Mouse (Mus musculus) midbrain, embryonic 14.5 days (tissue): ENCODE results near the gene Ankle1. TPM values are rescaled to one million over a fixed set of nuclear protein-coding genes. Genes with fewer than 3 reads are reported as not detected.

Experiments
- ATAC-seq: fragments of 200-750 bp; cut with Nextera tagmentation; 2 replicates; pipeline ENCODE4 v1.8.0; 2017; ENCODE audit warnings: moderate number of reproducible peaks, moderate library complexity; ENCODE audit not compliant: low FRiP score, low TSS enrichment
- DNase-seq: peaks from one replicate; pipeline ENCODE4 v3.0.0-alpha.2; 2015
- H3K27ac ChIP-seq: fragments of 300-500 bp; sonication (generic); replicated peaks from 2 replicates; pipeline ENCODE4 v1.5.1; 2014; ENCODE audit warnings: mild to moderate bottlenecking, low read depth, low read length, moderate library complexity
- H3K27me3 ChIP-seq: fragments of 300-500 bp; sonication (generic); 2 replicates; pipeline ENCODE4 v1.6.1; 2014; ENCODE audit warnings: low read length, control low read depth, mixed read lengths; ENCODE audit not compliant: control insufficient read depth, insufficient read depth
- H3K36me3 ChIP-seq: fragments of 300-500 bp; sonication (generic); 2 replicates; pipeline ENCODE4 v1.6.1; 2014; ENCODE audit warnings: low read length, control low read depth; ENCODE audit not compliant: control insufficient read depth, insufficient read depth
- H3K4me1 ChIP-seq: fragments of 300-500 bp; sonication (generic); 2 replicates; pipeline ENCODE4 v1.6.1; 2014; ENCODE audit warnings: mild to moderate bottlenecking, antibody characterized with exemption, low read length, control low read depth; ENCODE audit not compliant: control insufficient read depth, insufficient read depth
- H3K4me2 ChIP-seq: fragments of 300-500 bp; sonication (generic); 2 replicates; pipeline ENCODE4 v1.6.1; 2014; ENCODE audit warnings: mild to moderate bottlenecking, low read length, moderate library complexity
- H3K4me3 ChIP-seq: fragments of 300-500 bp; sonication (generic); replicated peaks from 2 replicates; pipeline ENCODE4 v1.5.1; 2014; ENCODE audit warnings: low read depth, low read length
- H3K9ac ChIP-seq: fragments of 300-500 bp; sonication (generic); replicated peaks from 2 replicates; pipeline ENCODE4 v1.6.1; 2014; ENCODE audit warnings: mild to moderate bottlenecking, low read length, moderate library complexity
- H3K9me3 ChIP-seq: fragments of 300-500 bp; sonication (generic); 2 replicates; pipeline ENCODE4 v1.6.1; 2016; ENCODE audit warnings: low read length, control low read depth, mixed read lengths; ENCODE audit not compliant: control insufficient read depth
- WGBS: fragments of 180-500 bp; shearing (Covaris S2); extraction: QIAGEN DNeasy Blood & Tissue Kit; methylation state at CpG from one replicate; pipeline ENCODE4 v1.1.7; 2014; 5-methylcytosine and 5-hydroxymethylcytosine counted together
- polyA plus RNA-seq: library from polyadenylated mRNA; unstranded; fragments of >200 nt; fragmentation: Nextera tagmentation; extraction: Ambion mirVana; gene quantifications from 2 replicates; pipeline ENCODE4 v1.2.1, GENCODE M21; 2014

Ankle1 gene
- polyA plus RNA-seq, 1 experiment from 2014 or later, result 5.3 TPM

- Histone ChIP-seq H3K9ac (peak within 1 kb of the TSS; percentile 60), H3K4me3 (peak within 1 kb of the TSS; percentile 68), H3K27me3 (no peaks in the 10 kb centered on the region), H3K27ac (peak within 1 kb of the TSS; percentile 78), H3K4me1 (peaks cover 20% of the 10 kb centered on the region), H3K36me3 (peaks cover 19% of the 10 kb centered on the region; the same call in 1 of the 2 replicates), H3K4me2 (peak within 1 kb of the TSS; percentile 56), H3K9me3 (no peaks in the 10 kb centered on the region)
- ATAC-seq, result peak; percentile 87
- under 1% methylated on average over 68 of the region's 68 CpGs for WGBS
- DNase-seq, result peak; percentile 99
These were observed 34.5 kb upstream of the Ankle1 start, which contains the start of gene Ocel1 for GRCm38 (mm10) chr8:71371236-71371848. TSS of gene Ocel1 (plus strand) at chr8:71371298.

GRCm38 (mm10) chr8:71372427-71372826 is 33.4 kb upstream of the Ankle1 start:
- H3K4me3 ChIP-seq, result no peak overlapping the region
- DNase-seq (no peak), ATAC-seq (no peak)
- no peak overlapping the region for H3K9ac ChIP-seq
- peaks cover 19% of the 10 kb centered on the region; the same call in 1 of the 2 replicates for H3K36me3 ChIP-seq
- H3K4me2 ChIP-seq, result no peak overlapping the region
- peaks cover 7% of the 10 kb centered on the region; the same call in 1 of the 2 replicates for H3K27me3 ChIP-seq
- H3K4me1 ChIP-seq, result peaks cover 26% of the 10 kb centered on the region
- 82% methylated on average over 12 of the region's 12 CpGs for WGBS
- H3K9me3 ChIP-seq, result no peaks in the 10 kb centered on the region
- no peak overlapping the region for H3K27ac ChIP-seq

GRCm38 (mm10) chr8:71373000-71373399 is 32.8 kb upstream of the Ankle1 start:
- WGBS, result 93% methylated on average over 3 of the region's 3 CpGs
- H3K4me3 ChIP-seq, result no peak overlapping the region
- no peak for DNase-seq
- peaks cover 7% of the 10 kb centered on the region; the same call in 1 of the 2 replicates for H3K27me3 ChIP-seq
- H3K9me3 ChIP-seq, result no peaks in the 10 kb centered on the region
- peaks cover 21% of the 10 kb centered on the region for H3K4me1 ChIP-seq
- no peak overlapping the region for H3K4me2 ChIP-seq
- ATAC-seq, result no peak
- peaks cover 19% of the 10 kb centered on the region; the same call in 1 of the 2 replicates for H3K36me3 ChIP-seq
- H3K9ac ChIP-seq, result no peak overlapping the region
- H3K27ac ChIP-seq, result no peak overlapping the region

GRCm38 (mm10) chr8:71374616-71375206 is 31.1 kb upstream of the Ankle1 start:
- Histone ChIP-seq H3K4me3 (no peak overlapping the region), H3K4me1 (peaks cover 29% of the 10 kb centered on the region), H3K4me2 (no peak overlapping the region), H3K27me3 (peaks cover 7% of the 10 kb centered on the region; the same call in 1 of the 2 replicates), H3K27ac (no peak overlapping the region), H3K36me3 (peaks cover 9% of the 10 kb centered on the region; the same call in 1 of the 2 replicates), H3K9ac (no peak overlapping the region), H3K9me3 (no peaks in the 10 kb centered on the region)
- ATAC-seq, result no peak
- WGBS, result 70% methylated on average over 17 of the region's 17 CpGs
- no peak for DNase-seq

GRCm38 (mm10) chr8:71375581-71376422 is 30.0 kb upstream of the Ankle1 start:
- H3K36me3 ChIP-seq, result peaks cover 6% of the 10 kb centered on the region; the same call in 1 of the 2 replicates

GRCm38 (mm10) chr8:71376423-71377030 is 29.3 kb upstream of the Ankle1 start:
- H3K27me3 ChIP-seq, result peaks cover 7% of the 10 kb centered on the region; the same call in 1 of the 2 replicates
- 35% methylated on average over 8 of the region's 8 CpGs for WGBS
- H3K4me3 ChIP-seq, result peak overlapping the region; percentile 35
- peak overlapping the region; percentile 80 for H3K27ac ChIP-seq
- H3K4me2 ChIP-seq, result peak overlapping the region; percentile 64
- no peaks in the 10 kb centered on the region for H3K9me3 ChIP-seq
- DNase-seq (peak; percentile 51), ATAC-seq (no peak)
- H3K36me3 ChIP-seq, result peaks cover 6% of the 10 kb centered on the region; the same call in 1 of the 2 replicates
- H3K9ac ChIP-seq, result peak overlapping the region; percentile 54
- H3K4me1 ChIP-seq, result peaks cover 43% of the 10 kb centered on the region

More at GRCm38 (mm10) chr8:71375581-71376422, 30.0 kb upstream of the Ankle1 start:
- ATAC-seq, result peak; percentile 7; the same call in 1 of the 2 replicates
- peaks cover 7% of the 10 kb centered on the region; the same call in 1 of the 2 replicates for H3K27me3 ChIP-seq
- peaks cover 37% of the 10 kb centered on the region for H3K4me1 ChIP-seq
- H3K4me3 ChIP-seq, result peak overlapping the region; percentile 35
- peak overlapping the region; percentile 54 for H3K9ac ChIP-seq
- 5% methylated on average over 74 of the region's 74 CpGs for WGBS
- H3K27ac ChIP-seq, result peak overlapping the region; percentile 80
- H3K4me2 ChIP-seq, result peak overlapping the region; percentile 64
- DNase-seq, result peak; percentile 84
- no peaks in the 10 kb centered on the region for H3K9me3 ChIP-seq

- H3K9ac ChIP-seq, result 0 out of 2 replicates have a peak overlapping the region, but pooled peaks have one; percentile 74
- peaks cover 4% of the 10 kb centered on the region; the same call in 1 of the 2 replicates for H3K36me3 ChIP-seq
- no peak overlapping the region for H3K4me3 ChIP-seq
- H3K27ac ChIP-seq, result no peak overlapping the region
- peaks cover 7% of the 10 kb centered on the region; the same call in 1 of the 2 replicates for H3K27me3 ChIP-seq
- peaks cover 56% of the 10 kb centered on the region for H3K4me1 ChIP-seq
- ATAC-seq (no peak), DNase-seq (no peak)
- 13% methylated on average over 4 of the region's 4 CpGs for WGBS
- peak overlapping the region; percentile 99 for H3K4me2 ChIP-seq
- H3K9me3 ChIP-seq, result no peaks in the 10 kb centered on the region
These were observed 26.8 kb upstream of the Ankle1 start for GRCm38 (mm10) chr8:71379008-71379407.
